Mouse (Mus musculus) liver, embryonic 14.5 days (tissue): ENCODE measurements around the gene Itga3. TPM values are rescaled to one million over a fixed set of nuclear protein-coding genes. Genes with fewer than 3 reads are reported as not detected.

Source experiments
- ATAC-seq: fragments of 200-750 bp; cut with Nextera tagmentation; 2 replicates; pipeline ENCODE4 v1.8.0; 2017; ENCODE audit warnings: moderate number of reproducible peaks, mild to moderate bottlenecking, moderate library complexity; ENCODE audit not compliant: insufficient read depth
- DNase-seq, 3 experiments: peaks; one replicate each; pipeline ENCODE4 v3.0.0-alpha.2; 2012 to 2013; ENCODE audit warnings: low read depth in 3 of 3, low spot score in 3 of 3
- H3K27ac ChIP-seq: fragments of 300-500 bp; sonication (generic); 2 replicates; pipeline ENCODE4 v1.5.1; 2014; ENCODE audit warnings: moderate library complexity, mild to moderate bottlenecking, control low read depth, inconsistent platforms
- H3K27me3 ChIP-seq: fragments of 300-500 bp; sonication (generic); 2 replicates; pipeline ENCODE4 v1.6.1; 2014; ENCODE audit warnings: mild to moderate bottlenecking, low read length, moderate library complexity; ENCODE audit not compliant: control insufficient read depth, insufficient read depth
- H3K36me3 ChIP-seq: fragments of 300-500 bp; sonication (generic); replicated peaks from 2 replicates; pipeline ENCODE4 v1.6.1; 2014; ENCODE audit warnings: low read depth; ENCODE audit not compliant: control insufficient read depth, insufficient read depth
- H3K4me1 ChIP-seq, 2 experiments: fragments of 200-500 bp in 1 of 2; fragments of 300-500 bp in 1 of 2; sonication (generic) in 1 of 2; replicated peaks; 2 replicates each; pipeline ENCODE4 v1.6.1; 2012 to 2014; ENCODE audit warnings: antibody characterized with exemption in 1 of 2, inconsistent platforms in 1 of 2, low read length in 1 of 2; ENCODE audit not compliant: control insufficient read depth in 2 of 2, insufficient read depth in 2 of 2
- H3K4me2 ChIP-seq: fragments of 300-500 bp; sonication (generic); 2 replicates; pipeline ENCODE4 v1.6.1; 2014; ENCODE audit warnings: low read depth, mild to moderate bottlenecking, control low read depth, moderate library complexity
- H3K4me3 ChIP-seq, 2 experiments: fragments of 200-500 bp in 1 of 2; fragments of 300-500 bp in 1 of 2; sonication (generic) in 1 of 2; 2 replicates each; pipeline ENCODE4 v1.5.1; 2012 to 2014; ENCODE audit warnings: low read depth in 2 of 2, low read length in 2 of 2, mild to moderate bottlenecking in 2 of 2, control low read depth in 1 of 2, inconsistent platforms in 1 of 2, moderate library complexity in 1 of 2; ENCODE audit not compliant: insufficient read depth in 1 of 2
- H3K9ac ChIP-seq: fragments of 300-500 bp; sonication (generic); replicated peaks from 2 replicates; pipeline ENCODE4 v1.6.1; 2014; ENCODE audit warnings: mild to moderate bottlenecking, control low read depth, moderate library complexity
- H3K9me3 ChIP-seq: fragments of 300-500 bp; sonication (generic); 2 replicates; pipeline ENCODE4 v1.6.1; 2016; ENCODE audit warnings: low read length, mixed read lengths; ENCODE audit not compliant: control insufficient read depth
- CTCF ChIP-seq: IDR thresholded peaks from 2 replicates; pipeline ENCODE4 v1.5.1; 2016; ENCODE audit warnings: antibody characterized with exemption, low read depth, control low read depth
- EP300 ChIP-seq: IDR thresholded peaks from 2 replicates; pipeline ENCODE4 v1.6.1; 2016; ENCODE audit warnings: antibody characterized with exemption, low read depth
- WGBS: fragments of 180-500 bp; shearing (Covaris S2); extraction: QIAGEN DNeasy Blood & Tissue Kit; methylation state at CpG from one replicate; pipeline ENCODE4 v1.1.7; 2014; ENCODE audit not compliant: insufficient replicate concordance; 5-methylcytosine and 5-hydroxymethylcytosine counted together
- polyA plus RNA-seq, 2 experiments: library from polyadenylated mRNA; depleted of rRNA in 1 of 2; stranded (reverse) in 1 of 2; unstranded in 1 of 2; fragments of >200 nt; fragmentation: Nextera tagmentation in 1 of 2; extraction: Ambion mirVana in 1 of 2; gene quantifications; 2 replicates each; pipeline versions ENCODE4 v1.2.1 to v1.2.3; 2012 to 2014

The Itga3 gene
- polyA plus RNA-seq, 2 experiments, result 1.5 to 1.7 TPM

DNA sequence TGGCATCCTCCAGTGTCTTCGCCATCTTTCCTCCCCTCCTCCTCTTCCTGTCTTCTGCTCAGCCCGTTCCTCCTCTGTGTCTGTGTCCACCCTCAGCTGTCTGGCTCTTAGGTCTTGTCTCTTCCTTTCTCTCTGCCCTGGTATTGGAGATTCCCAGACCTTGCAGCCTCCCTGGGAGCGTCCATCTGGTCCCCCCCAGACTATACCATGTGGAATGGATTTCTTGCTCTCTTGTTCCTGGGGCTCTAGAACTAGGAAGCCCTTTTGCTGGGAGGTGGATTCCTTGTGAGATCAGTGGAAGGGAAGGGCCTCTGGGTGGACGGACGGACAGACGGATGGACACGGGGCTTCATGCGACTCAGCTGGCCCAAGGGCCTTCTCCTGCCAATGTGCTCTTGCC is 80.5 kb downstream of the Itga3 start:
- peak overlapping the region; percentile 80 for H3K27ac ChIP-seq
- peak overlapping the region; percentile 96 for H3K9ac ChIP-seq

DNA sequence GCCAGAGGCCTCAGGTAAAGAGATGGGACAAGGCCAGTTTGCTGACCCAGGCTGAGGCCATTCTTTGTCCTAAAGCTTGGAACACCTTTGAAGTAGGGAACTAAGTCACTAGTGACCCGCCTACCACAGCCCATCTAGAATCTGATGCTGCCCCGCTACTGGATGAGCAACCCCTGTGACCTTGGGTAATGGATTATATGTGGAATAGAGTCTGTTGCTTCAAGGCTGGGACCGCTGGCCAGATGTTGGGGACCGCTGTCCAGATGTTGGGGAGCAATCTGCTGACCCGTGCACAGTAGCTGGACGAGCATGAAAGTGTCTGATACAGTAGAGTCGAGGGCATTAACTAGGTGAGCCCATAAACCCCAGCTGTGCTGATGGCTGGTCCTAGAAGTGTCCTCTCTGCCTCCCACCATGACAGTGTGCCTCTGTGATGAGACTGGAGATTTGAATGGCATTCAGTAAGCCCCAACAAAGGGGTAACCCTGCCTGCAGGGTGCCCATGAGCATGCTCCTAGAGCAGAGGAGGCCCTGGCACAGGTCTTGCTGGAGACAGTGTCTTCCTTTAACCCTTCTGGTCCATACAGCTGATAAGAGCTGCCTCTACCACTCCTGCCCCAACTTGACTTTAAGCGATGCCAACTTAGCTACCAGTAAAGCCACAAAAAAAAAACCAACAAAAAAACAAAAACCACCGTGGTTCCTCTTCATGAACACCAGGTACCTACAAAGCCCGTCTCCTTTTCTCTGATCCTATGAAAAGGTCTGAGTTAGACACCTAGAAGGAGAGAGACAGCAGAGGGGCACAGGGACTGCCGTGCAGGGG is 81.4 kb downstream of the Itga3 start:
- TF ChIP-seq CTCF (no peak), EP300 (no peak)
- Histone ChIP-seq H3K9ac (peak overlapping the region; percentile 96), H3K27ac (peak overlapping the region; percentile 54), H3K9me3 (no peaks in the 10 kb centered on the region), H3K27me3 (no peaks in the 10 kb centered on the region), H3K36me3 (peaks cover 21% of the 10 kb centered on the region), H3K4me1 (peaks cover 50 to 66% of the 10 kb centered on the region in 2 experiments), H3K4me2 (peak overlapping the region; percentile 82), H3K4me3 (peak overlapping the region; percentile 63 to 96)
- DNase-seq (no peak), ATAC-seq (no peak)
- WGBS, result 47% methylated on average over 11 of the region's 11 CpGs

More for the DNA sequence above, 80.5 kb downstream of the Itga3 start:
- Histone ChIP-seq H3K27me3 (no peaks in the 10 kb centered on the region), H3K9me3 (no peaks in the 10 kb centered on the region), H3K4me3 (peak overlapping the region in 1 of 2 experiments; percentile 96; a peak in 1 of 4 replicates), H3K4me2 (peak overlapping the region; percentile 82), H3K36me3 (peaks cover 21% of the 10 kb centered on the region), H3K4me1 (peaks cover 53 to 71% of the 10 kb centered on the region in 2 experiments)
- no peak for TF ChIP-seq EP300
- TF ChIP-seq CTCF, result no peak
- DNase-seq (no peak), ATAC-seq (no peak)
- 77% methylated on average over 8 of the region's 8 CpGs for WGBS

Other genes starting within 250 kb of the Itga3 start
- gene Col1a1, start 140.6 kb downstream of the Itga3 start, polyA plus RNA-seq (2012; rRNA removed), result 7.8 and 14.1 TPM in 2 replicates
- gene Col1a1, start 140.6 kb downstream of the Itga3 start, polyA plus RNA-seq (2014; fragmentation: Nextera tagmentation; extraction: Ambion mirVana), result 30.8 and 37.6 TPM in 2 replicates
- gene Hils1, start 109.2 kb downstream of the Itga3 start, polyA plus RNA-seq (2012; rRNA removed), result not detected in 2 replicates
- not detected in 2 replicates for gene Hils1, start 109.2 kb downstream of the Itga3 start, polyA plus RNA-seq (2014; fragmentation: Nextera tagmentation; extraction: Ambion mirVana)
- 0.04 TPM in 1 of 2 replicates, not detected in the other for gene Sgca, start 100.5 kb downstream of the Itga3 start, polyA plus RNA-seq (2012; rRNA removed)
- gene Sgca, start 100.5 kb downstream of the Itga3 start, polyA plus RNA-seq (2014; fragmentation: Nextera tagmentation; extraction: Ambion mirVana), result not detected in 2 replicates
- gene Ppp1r9b, start 85.8 kb downstream of the Itga3 start, polyA plus RNA-seq (2012; rRNA removed), result 14.1 and 14.9 TPM in 2 replicates
- gene Ppp1r9b, start 85.8 kb downstream of the Itga3 start, polyA plus RNA-seq (2014; fragmentation: Nextera tagmentation; extraction: Ambion mirVana), result 8.8 and 10.4 TPM in 2 replicates
- 33.1 and 41.9 TPM in 2 replicates for gene Samd14, start 66.9 kb downstream of the Itga3 start, polyA plus RNA-seq (2012; rRNA removed)
- gene Samd14, start 66.9 kb downstream of the Itga3 start, polyA plus RNA-seq (2014; fragmentation: Nextera tagmentation; extraction: Ambion mirVana), result 24.7 and 34.2 TPM in 2 replicates
- gene Pdk2, start 35.4 kb downstream of the Itga3 start, polyA plus RNA-seq (2012; rRNA removed), result 3.5 and 3.6 TPM in 2 replicates
- gene Pdk2, start 35.4 kb downstream of the Itga3 start, polyA plus RNA-seq (2014; fragmentation: Nextera tagmentation; extraction: Ambion mirVana), result 7.0 and 9.1 TPM in 2 replicates
- 0.01 TPM in 1 of 2 replicates, not detected in the other for gene Dlx3, start 43.3 kb upstream of the Itga3 start, polyA plus RNA-seq (2012; rRNA removed)
- gene Dlx3, start 43.3 kb upstream of the Itga3 start, polyA plus RNA-seq (2014; fragmentation: Nextera tagmentation; extraction: Ambion mirVana), result not detected in 2 replicates
- gene Dlx4, start 69.5 kb upstream of the Itga3 start, polyA plus RNA-seq (2012; rRNA removed), result 0.06 and 0.09 TPM in 2 replicates
- gene Dlx4, start 69.5 kb upstream of the Itga3 start, polyA plus RNA-seq (2014; fragmentation: Nextera tagmentation; extraction: Ambion mirVana), result not detected in 2 replicates
- 0.03 and 0.04 TPM in 2 replicates for gene Tac4, start 184.7 kb upstream of the Itga3 start, polyA plus RNA-seq (2012; rRNA removed)
- 0.21 TPM in 1 of 2 replicates, not detected in the other for gene Tac4, start 184.7 kb upstream of the Itga3 start, polyA plus RNA-seq (2014; fragmentation: Nextera tagmentation; extraction: Ambion mirVana)
- gene Kat7, start 233.4 kb upstream of the Itga3 start, polyA plus RNA-seq (2012; rRNA removed), result 16.3 and 19.4 TPM in 2 replicates
- gene Kat7, start 233.4 kb upstream of the Itga3 start, polyA plus RNA-seq (2014; fragmentation: Nextera tagmentation; extraction: Ambion mirVana), result 23.6 and 26.7 TPM in 2 replicates